Mouse (Mus musculus) heart, embryonic 14.5 days (tissue): ENCODE results near the gene Dcst1. TPM values are rescaled to one million over a fixed set of nuclear protein-coding genes. Genes with fewer than 3 reads are reported as not detected.

ENCODE experiments used
- ATAC-seq: fragments of 200-750 bp; cut with Nextera tagmentation; 2 replicates; pipeline ENCODE4 v1.8.0; 2017; ENCODE audit warnings: low read depth, moderate TSS enrichment; ENCODE audit not compliant: insufficient number of reproducible peaks, insufficient read depth, low FRiP score
- H3K27ac ChIP-seq, 2 experiments: fragments of 200-500 bp in 1 of 2; fragments of 300-500 bp in 1 of 2; sonication (generic) in 1 of 2; replicated peaks in 1 of 2; 2 replicates each; pipeline ENCODE4 v1.5.1; 2012 to 2014; ENCODE audit warnings: low read depth in 2 of 2, low read length in 2 of 2, control low read depth in 1 of 2, mild to moderate bottlenecking in 1 of 2, mixed read lengths in 1 of 2; ENCODE audit not compliant: control insufficient read depth in 1 of 2, insufficient read depth in 1 of 2
- H3K27me3 ChIP-seq: fragments of 300-500 bp; sonication (generic); 2 replicates; pipeline ENCODE4 v1.6.1; 2014; ENCODE audit warnings: mild to moderate bottlenecking, low read length, control low read depth; ENCODE audit not compliant: control insufficient read depth, insufficient read depth
- H3K36me3 ChIP-seq: fragments of 300-500 bp; sonication (generic); 2 replicates; pipeline ENCODE4 v1.6.1; 2014; ENCODE audit warnings: mild to moderate bottlenecking, control low read depth, low read length, mixed read lengths; ENCODE audit not compliant: control insufficient read depth, insufficient read depth
- H3K4me1 ChIP-seq, 2 experiments: fragments of 200-500 bp in 1 of 2; fragments of 300-500 bp in 1 of 2; sonication (generic) in 1 of 2; 2 replicates each; pipeline ENCODE4 v1.6.1; 2012 to 2014; ENCODE audit warnings: low read length in 2 of 2, control low read depth in 1 of 2, mixed read lengths in 1 of 2; ENCODE audit not compliant: control insufficient read depth in 2 of 2, insufficient read depth in 2 of 2
- H3K4me2 ChIP-seq: fragments of 300-500 bp; sonication (generic); 2 replicates; pipeline ENCODE4 v1.6.1; 2014; ENCODE audit warnings: mild to moderate bottlenecking, low read length
- H3K4me3 ChIP-seq, 2 experiments: fragments of 200-500 bp in 1 of 2; fragments of 300-500 bp in 1 of 2; sonication (generic) in 1 of 2; 2 replicates each; pipeline ENCODE4 v1.5.1; 2012 to 2014; ENCODE audit warnings: low read length in 2 of 2, mild to moderate bottlenecking in 2 of 2, control low read depth in 1 of 2, low read depth in 1 of 2, moderate library complexity in 1 of 2; ENCODE audit not compliant: control insufficient read depth in 1 of 2, insufficient read depth in 1 of 2
- H3K9ac ChIP-seq: fragments of 300-500 bp; sonication (generic); 2 replicates; pipeline ENCODE4 v1.6.1; 2014; ENCODE audit warnings: mild to moderate bottlenecking, low read length
- H3K9me3 ChIP-seq: fragments of 300-500 bp; sonication (generic); 2 replicates; pipeline ENCODE4 v1.6.1; 2016; ENCODE audit warnings: low read length, control low read depth; ENCODE audit not compliant: control insufficient read depth
- WGBS: fragments of 180-500 bp; shearing (Covaris S2); extraction: QIAGEN DNeasy Blood & Tissue Kit; methylation state at CpG from one replicate; pipeline ENCODE4 v1.1.7; 2014; 5-methylcytosine and 5-hydroxymethylcytosine counted together
- polyA plus RNA-seq: library from polyadenylated mRNA; unstranded; fragments of >200 nt; fragmentation: Nextera tagmentation; extraction: Ambion mirVana; gene quantifications from 2 replicates; pipeline ENCODE4 v1.2.1, GENCODE M21; 2014

The Dcst1 gene
- polyA plus RNA-seq, 1 experiment from 2014 or later = 0.18 TPM

DNA sequence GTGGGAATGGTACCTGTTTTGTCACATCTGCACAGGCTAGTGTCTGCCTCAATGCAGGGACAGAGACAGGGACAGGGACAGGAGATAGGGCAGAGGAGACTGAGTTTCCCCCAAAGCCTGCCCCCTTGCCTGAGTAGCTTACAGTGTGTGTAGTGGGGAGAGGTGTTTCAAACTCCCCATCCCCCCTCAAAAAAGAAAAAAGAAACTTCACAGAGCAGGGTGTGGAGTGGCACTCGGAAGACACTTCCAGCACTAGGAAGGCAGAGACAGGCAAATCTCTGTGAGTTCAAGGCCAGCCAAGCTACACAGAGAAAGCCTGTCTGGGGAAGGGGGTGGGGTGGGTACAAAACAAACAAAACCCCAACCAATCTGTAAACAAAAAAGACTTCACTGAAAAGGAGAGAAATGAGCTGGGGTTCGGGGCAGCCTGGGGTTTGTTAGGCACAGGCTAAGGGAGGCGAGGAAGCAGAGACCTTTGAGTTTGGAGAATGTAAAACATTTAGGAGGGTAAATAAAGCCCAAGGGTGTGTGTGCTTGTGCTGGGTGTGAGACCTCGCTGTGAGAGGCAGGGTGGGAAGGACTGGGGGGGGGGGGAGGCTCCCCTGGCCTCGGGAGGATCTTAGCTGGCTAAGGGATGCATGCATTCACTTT, 8.7 kb upstream of the Dcst1 start:
- Histone ChIP-seq H3K4me3 (no peak overlapping the region), H3K9ac (no peak overlapping the region), H3K4me1 (peaks cover 3 to 12% of the 10 kb centered on the region in 2 experiments), H3K4me2 (no peak overlapping the region), H3K27me3 (no peaks in the 10 kb centered on the region), H3K36me3 (no peaks in the 10 kb centered on the region), H3K9me3 (no peaks in the 10 kb centered on the region), H3K27ac (no peak overlapping the region)
- ATAC-seq = no peak
- 45% methylated on average over 5 of the region's 5 CpGs for WGBS

GRCm38 (mm10) chr3:89367338-89367737, 2.3 kb upstream of the Dcst1 start:
- Histone ChIP-seq H3K27me3 (no peaks in the 10 kb centered on the region), H3K9ac (no peak overlapping the region), H3K36me3 (no peaks in the 10 kb centered on the region), H3K27ac (no peak overlapping the region), H3K4me3 (no peak overlapping the region), H3K4me1 (no peaks in the 10 kb centered on the region; a peak in 1 of 4 replicates), H3K4me2 (no peak overlapping the region), H3K9me3 (no peaks in the 10 kb centered on the region)
- WGBS = 38% methylated on average over 11 of the region's 11 CpGs
- ATAC-seq = no peak

GRCm38 (mm10) chr3:89365486-89366414, 697 bp upstream of the Dcst1 start:
- H3K36me3 ChIP-seq = no peaks in the 10 kb centered on the region
- no peaks in the 10 kb centered on the region for H3K27me3 ChIP-seq
- H3K27ac ChIP-seq = no peak overlapping the region
- WGBS = 66% methylated on average over 20 of the region's 20 CpGs
- no peak for ATAC-seq
- no peak overlapping the region for H3K4me3 ChIP-seq
- no peak overlapping the region for H3K4me2 ChIP-seq
- H3K9ac ChIP-seq = no peak overlapping the region
- H3K4me1 ChIP-seq = no peaks in the 10 kb centered on the region; a peak in 1 of 4 replicates
- H3K9me3 ChIP-seq = no peaks in the 10 kb centered on the region

GRCm38 (mm10) chr3:89364631-89365030, 422 bp downstream of the Dcst1 start:
- Histone ChIP-seq H3K4me2 (no peak overlapping the region), H3K36me3 (no peaks in the 10 kb centered on the region), H3K27ac (no peak overlapping the region), H3K9me3 (no peaks in the 10 kb centered on the region), H3K4me3 (no peak overlapping the region), H3K4me1 (no peaks in the 10 kb centered on the region; a peak in 1 of 4 replicates), H3K9ac (no peak overlapping the region), H3K27me3 (no peaks in the 10 kb centered on the region; the same call in 1 of the 2 replicates)
- WGBS = 64% methylated on average over 8 of the region's 8 CpGs
- ATAC-seq = no peak

DNA sequence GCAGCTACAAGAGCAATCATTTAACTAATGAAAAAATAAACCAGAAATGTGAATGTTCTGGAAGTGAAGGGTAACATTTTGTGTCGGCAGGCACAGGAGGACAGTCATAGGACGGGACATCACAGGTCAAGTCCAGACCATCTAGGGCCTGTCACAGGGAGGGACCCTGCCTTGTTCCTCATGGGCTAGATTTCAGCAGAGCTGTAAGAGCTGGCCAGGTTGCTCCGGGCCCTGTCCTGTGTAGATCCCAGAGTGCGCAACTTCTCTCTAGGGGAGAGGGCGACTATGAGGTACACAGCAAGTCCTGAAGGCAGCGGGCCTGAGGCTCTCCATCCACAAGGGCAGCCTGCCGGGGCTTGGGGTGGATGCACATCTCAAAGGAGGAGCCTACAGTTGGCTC, 3.4 kb downstream of the Dcst1 start, which contains the start of gene Dcst2:
Dcst2 (plus strand) TSS at position 301 of the 400 bp plus-strand sequence.
- Histone ChIP-seq H3K4me2 (no peak within 1 kb of the TSS), H3K9me3 (no peaks in the 10 kb centered on the region), H3K27me3 (no peaks in the 10 kb centered on the region; the same call in 1 of the 2 replicates), H3K36me3 (no peaks in the 10 kb centered on the region), H3K27ac (no peak within 1 kb of the TSS), H3K9ac (no peak within 1 kb of the TSS), H3K4me3 (no peak within 1 kb of the TSS), H3K4me1 (no peaks in the 10 kb centered on the region)
- ATAC-seq = no peak
- WGBS = 79% methylated on average over 7 of the region's 7 CpGs

- no peaks in the 10 kb centered on the region for H3K4me1 ChIP-seq
- H3K4me3 ChIP-seq = no peak overlapping the region
- H3K9ac ChIP-seq = no peak overlapping the region
- H3K36me3 ChIP-seq = no peaks in the 10 kb centered on the region
- ATAC-seq = no peak
- 68% methylated on average over 3 of the region's 3 CpGs for WGBS
- peaks cover 5% of the 10 kb centered on the region for H3K27me3 ChIP-seq
- no peak overlapping the region for H3K4me2 ChIP-seq
- H3K9me3 ChIP-seq = no peaks in the 10 kb centered on the region
- no peak overlapping the region for H3K27ac ChIP-seq
Observed at GRCm38 (mm10) chr3:89360237-89360636, 4.8 kb downstream of the Dcst1 start.

GRCm38 (mm10) chr3:89359630-89360029, 5.4 kb downstream of the Dcst1 start:
- H3K4me1 ChIP-seq = no peaks in the 10 kb centered on the region
- H3K4me2 ChIP-seq = no peak overlapping the region
- H3K27me3 ChIP-seq = peaks cover 5% of the 10 kb centered on the region
- WGBS = 65% methylated on average over 6 of the region's 6 CpGs
- no peak for ATAC-seq
- H3K36me3 ChIP-seq = no peaks in the 10 kb centered on the region
- H3K27ac ChIP-seq = no peak overlapping the region
- H3K9me3 ChIP-seq = no peaks in the 10 kb centered on the region
- no peak overlapping the region for H3K9ac ChIP-seq
- H3K4me3 ChIP-seq = no peak overlapping the region
